Mouse (Mus musculus) cerebellum, postnatal 14 days (tissue): ENCODE data around the gene P2rx7.

ENCODE experiments used
- DNase-seq, 2 experiments: peaks; one replicate each; pipeline ENCODE4 v3.0.0; 2021; ENCODE audit warnings: mixed read lengths in 2 of 2

Gene P2rx7

DNA sequence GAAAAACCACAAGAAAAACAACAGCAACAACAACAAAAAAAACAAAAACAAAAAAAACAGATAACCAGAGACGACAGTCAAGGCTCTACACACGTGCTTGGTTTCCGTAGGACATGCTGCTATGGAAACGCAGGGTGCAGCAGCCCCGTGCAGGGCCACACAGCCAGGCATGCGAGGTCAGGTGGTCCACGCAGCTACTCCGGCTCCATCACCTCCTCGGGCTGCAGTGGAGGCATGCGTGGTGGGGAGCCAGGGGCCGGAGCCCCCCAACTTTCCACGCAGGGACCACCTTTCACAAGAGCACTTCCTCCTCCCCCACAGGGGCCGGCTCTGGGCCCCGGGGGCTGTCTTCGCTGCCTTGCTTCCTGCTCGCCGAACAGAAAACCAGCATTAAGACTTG, 90.2 kb downstream of the P2rx7 start:
- DNase-seq: no peak

- DNase-seq: no peak
These were observed 92.1 kb downstream of the P2rx7 start for GRCm38 (mm10) chr5:122735853-122736252.

- no peak for DNase-seq
These were observed 93.0 kb downstream of the P2rx7 start for GRCm38 (mm10) chr5:122736761-122737160.
